Mouse (Mus musculus) small intestine, adult 2 months (tissue): ENCODE data around the gene Tfpt. TPM values are rescaled to one million over a fixed set of nuclear protein-coding genes. Genes with fewer than 3 reads are reported as not detected.

Experiments used
- H3K27ac ChIP-seq: fragments of 200-500 bp; 2 replicates; pipeline ENCODE4 v1.5.1; 2012; ENCODE audit warnings: low read depth, low read length, control low read depth, inconsistent platforms; ENCODE audit not compliant: insufficient read depth
- H3K27me3 ChIP-seq: fragments of 200-500 bp; 2 replicates; pipeline ENCODE4 v1.6.1; 2012; ENCODE audit warnings: mild to moderate bottlenecking, moderate library complexity, low read length, inconsistent platforms; ENCODE audit not compliant: control insufficient read depth, insufficient read depth
- H3K36me3 ChIP-seq: fragments of 200-500 bp; 2 replicates; pipeline ENCODE4 v1.6.1; 2012; ENCODE audit warnings: mild to moderate bottlenecking, low read length, control low read depth, inconsistent platforms; ENCODE audit not compliant: control insufficient read depth, insufficient read depth
- H3K4me1 ChIP-seq: fragments of 200-500 bp; 2 replicates; pipeline ENCODE4 v1.6.1; 2012; ENCODE audit warnings: low read length, inconsistent platforms, mixed read lengths; ENCODE audit not compliant: control insufficient read depth, insufficient read depth, insufficient read length
- H3K4me3 ChIP-seq: fragments of 200-500 bp; 2 replicates; pipeline ENCODE4 v1.5.1; 2012; ENCODE audit warnings: low read depth, mild to moderate bottlenecking, control low read depth, inconsistent platforms, low read length, moderate library complexity
- CTCF ChIP-seq: fragments of 200-500 bp; IDR thresholded peaks from 2 replicates; pipeline ENCODE4 v1.5.1; 2012; ENCODE audit warnings: low read depth, mild to moderate bottlenecking, control low read depth, inconsistent platforms, low read length, moderate library complexity, mixed read lengths; ENCODE audit not compliant: insufficient replicate concordance, insufficient read length; ENCODE audit errors: extremely low read depth
- POLR2A ChIP-seq: fragments of 200-500 bp; IDR thresholded peaks from 2 replicates; pipeline ENCODE4 v1.6.1; 2012; ENCODE audit warnings: low read depth, mild to moderate bottlenecking, control low read depth, inconsistent platforms, low read length, moderate library complexity
- WGBS: fragments of 180-500 bp; shearing (Covaris S2); methylation state at CpG from one replicate; pipeline ENCODE4 v1.1.7; 2018; 5-methylcytosine and 5-hydroxymethylcytosine counted together
- polyA plus RNA-seq: library from polyadenylated mRNA; depleted of rRNA; stranded (reverse); fragments of >200 nt; gene quantifications from 2 replicates; pipeline ENCODE4 v1.2.3, GENCODE M21; 2012; rRNA removed

Tfpt gene
- 2.2 and 6.9 TPM in 2 replicates for polyA plus RNA-seq

DNA sequence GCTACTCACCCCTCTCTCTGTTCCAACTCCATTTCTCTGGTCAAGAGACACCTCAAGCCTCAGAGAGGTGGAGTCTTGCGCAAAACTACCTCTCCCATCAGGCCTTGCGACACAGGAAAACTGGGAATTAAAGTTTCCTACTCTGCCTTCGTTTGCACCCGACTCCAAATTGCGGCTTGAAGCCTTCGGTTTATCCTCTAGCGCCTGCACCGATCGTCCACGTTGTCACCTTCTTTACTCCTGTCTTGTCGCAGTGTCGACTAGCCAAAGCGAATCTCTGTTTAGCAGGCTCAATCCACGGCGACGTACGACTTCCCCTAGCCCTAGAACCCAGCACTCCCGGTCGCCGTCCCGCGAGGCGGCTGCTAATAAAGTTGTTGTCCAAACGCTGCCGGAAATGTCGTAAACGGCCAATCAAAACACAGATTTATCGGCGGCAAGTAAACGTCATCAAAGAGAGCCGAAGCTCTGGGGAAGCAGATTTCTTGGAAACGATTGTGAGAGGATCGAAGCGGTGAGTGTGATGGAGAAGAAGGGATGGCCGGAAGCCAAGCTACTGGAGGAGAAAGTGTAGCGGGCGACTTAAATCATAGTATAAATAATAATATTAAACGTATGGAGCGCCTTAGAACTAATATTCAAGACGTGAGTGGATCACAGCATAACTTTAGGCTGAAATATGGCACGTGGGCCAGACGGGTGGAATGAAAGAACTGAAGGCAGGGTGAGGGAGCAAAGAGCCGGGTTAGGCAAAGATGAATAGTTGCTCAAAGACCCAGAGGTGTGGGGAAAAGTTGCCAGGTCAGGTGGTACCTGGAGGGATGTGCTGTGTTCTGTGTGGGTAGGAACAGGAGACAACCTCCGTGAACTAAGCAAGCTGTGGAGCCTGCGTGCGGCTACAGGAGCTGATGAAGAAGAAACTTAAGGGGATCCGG is at the start of gene Tfpt, which contains the start of gene Prpf31:
Gene Tfpt (minus strand): TSS at position 387 of the 935 bp plus-strand sequence.
Gene Prpf31 (plus strand): TSS at position 443 of the 935 bp plus-strand sequence.
- Histone ChIP-seq H3K27me3 (no peaks in the 10 kb centered on the region), H3K4me1 (peaks cover 13% of the 10 kb centered on the region), H3K4me3 (peak within 1 kb of the TSS; percentile 80), H3K36me3 (peaks cover 5% of the 10 kb centered on the region; the same call in 1 of the 2 replicates), H3K27ac (peak within 1 kb of the TSS; percentile 90)
- TF ChIP-seq POLR2A (0 out of 2 replicates have a peak, but pooled peaks have one; percentile 35), CTCF (no peak)
- 1% methylated on average over 47 of the region's 47 CpGs for WGBS

- Histone ChIP-seq H3K4me1 (peaks cover 2% of the 10 kb centered on the region; the same call in 1 of the 2 replicates), H3K36me3 (peaks cover 35% of the 10 kb centered on the region), H3K27me3 (no peaks in the 10 kb centered on the region), H3K27ac (peak within 1 kb of the TSS; percentile 96), H3K4me3 (peak within 1 kb of the TSS; percentile 69)
- TF ChIP-seq CTCF, result peak; percentile 52; the same call in 1 of the 2 replicates
- peak; percentile 77 for TF ChIP-seq POLR2A
- 21% methylated on average over 9 of the region's 9 CpGs for WGBS
Observed at GRCm38 (mm10) chr7:3677342-3677741, 47.6 kb upstream of the Tfpt start, which contains the start of gene Tmc4. Tmc4 (minus strand) TSS chr7:3677553.

DNA sequence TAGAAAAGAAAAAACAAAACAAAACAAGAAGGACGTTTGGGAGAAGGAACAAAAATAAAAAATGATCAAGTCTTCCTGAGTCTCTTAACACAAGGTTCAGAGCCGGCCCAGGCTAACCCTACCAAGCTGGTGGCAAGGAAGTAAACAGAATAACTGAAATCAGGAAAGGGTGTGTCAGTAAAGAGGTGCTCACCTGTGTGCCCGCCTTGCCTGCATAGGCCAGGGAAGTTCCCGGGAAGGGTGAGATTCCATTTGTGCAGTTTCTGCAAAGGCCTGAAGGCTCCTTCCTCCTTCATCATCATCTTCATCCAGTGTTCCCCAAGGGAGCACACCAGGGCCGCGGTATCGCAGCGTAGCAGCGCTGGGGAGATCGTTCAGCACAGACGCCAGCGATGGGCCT is 46.6 kb upstream of the Tfpt start:
- peaks cover 2% of the 10 kb centered on the region; the same call in 1 of the 2 replicates for H3K4me1 ChIP-seq
- peak overlapping the region; percentile 96 for H3K27ac ChIP-seq
- TF ChIP-seq POLR2A (no peak), CTCF (no peak)
- H3K27me3 ChIP-seq, result no peaks in the 10 kb centered on the region
- 24% methylated on average over 12 of the region's 12 CpGs for WGBS
- peak overlapping the region; percentile 69 for H3K4me3 ChIP-seq
- peaks cover 37% of the 10 kb centered on the region for H3K36me3 ChIP-seq

DNA sequence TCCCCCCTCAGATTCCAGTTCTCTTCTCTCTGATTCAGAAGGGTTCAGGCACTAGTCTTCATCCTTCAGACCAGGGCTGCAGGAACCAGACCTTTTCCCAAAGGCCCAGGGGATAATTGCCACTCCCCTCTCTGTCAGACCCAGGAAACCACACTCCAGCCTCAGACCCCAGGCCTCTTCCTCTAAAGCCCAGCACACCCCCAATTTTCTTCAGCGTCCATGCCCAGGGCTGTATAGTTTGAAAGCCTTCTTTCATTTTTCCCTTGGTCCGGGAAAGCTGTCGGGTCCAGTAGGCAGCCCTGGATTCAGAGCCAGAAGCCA is 45.5 kb upstream of the Tfpt start:
- Histone ChIP-seq H3K27ac (no peak overlapping the region), H3K4me1 (peaks cover 2% of the 10 kb centered on the region; the same call in 1 of the 2 replicates), H3K36me3 (peaks cover 39% of the 10 kb centered on the region), H3K27me3 (no peaks in the 10 kb centered on the region), H3K4me3 (no peak overlapping the region)
- TF ChIP-seq CTCF (no peak), POLR2A (no peak)
- 82% methylated on average over 3 of the region's 3 CpGs for WGBS

DNA sequence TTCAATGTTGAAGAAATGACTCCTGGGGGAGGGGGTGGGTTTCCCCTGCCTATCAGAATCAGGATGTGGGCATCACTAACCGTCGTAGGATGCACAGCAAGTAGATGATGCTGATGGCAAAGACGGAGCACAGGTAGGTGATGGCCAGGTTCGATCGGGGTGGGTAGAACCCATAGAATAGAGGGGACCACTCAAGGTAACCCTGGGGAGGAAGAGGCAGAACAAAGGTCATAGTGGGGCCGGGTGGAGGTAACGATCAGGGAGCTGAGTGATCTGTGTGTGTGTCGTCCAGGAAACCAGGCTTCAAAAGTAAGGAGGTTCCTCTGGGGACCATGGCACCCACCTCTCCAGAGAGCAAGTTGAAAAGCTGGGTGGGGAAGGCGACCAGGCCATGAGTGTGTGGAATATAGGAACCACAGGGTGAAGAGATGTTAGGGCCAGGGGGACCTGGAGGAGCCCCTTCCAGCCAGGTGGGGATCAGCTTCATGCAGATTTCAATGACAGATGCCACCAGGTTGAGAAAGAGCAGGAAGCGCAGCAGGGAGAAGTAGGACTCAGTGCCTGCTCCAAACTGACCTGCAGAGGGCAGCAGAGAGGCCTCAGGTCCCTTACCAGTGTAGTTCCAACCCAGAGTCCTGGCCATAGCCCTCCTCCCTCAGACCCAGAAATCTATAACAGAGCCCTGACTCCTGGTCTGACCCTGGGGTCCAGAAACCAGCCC is 44.9 kb upstream of the Tfpt start:
- no peak for TF ChIP-seq POLR2A
- peak; percentile 97 for TF ChIP-seq CTCF
- no peaks in the 10 kb centered on the region for H3K27me3 ChIP-seq
- peaks cover 38% of the 10 kb centered on the region for H3K36me3 ChIP-seq
- no peak overlapping the region for H3K4me3 ChIP-seq
- H3K4me1 ChIP-seq, result peaks cover 2% of the 10 kb centered on the region; the same call in 1 of the 2 replicates
- WGBS, result 68% methylated on average over 10 of the region's 10 CpGs
- H3K27ac ChIP-seq, result no peak overlapping the region

- Histone ChIP-seq H3K27ac (peak overlapping the region; percentile 1; the same call in 1 of the 2 replicates), H3K27me3 (no peaks in the 10 kb centered on the region), H3K4me1 (peaks cover 14% of the 10 kb centered on the region), H3K36me3 (peaks cover 23% of the 10 kb centered on the region), H3K4me3 (peak overlapping the region; percentile 26)
- no peak for TF ChIP-seq CTCF
- no peak for TF ChIP-seq POLR2A
- 16% methylated on average over 14 of the region's 14 CpGs for WGBS
Observed at GRCm38 (mm10) chr7:3666921-3667391, 37.2 kb upstream of the Tfpt start.

- no peaks in the 10 kb centered on the region for H3K27me3 ChIP-seq
- peaks cover 29% of the 10 kb centered on the region for H3K36me3 ChIP-seq
- H3K4me3 ChIP-seq, result peak within 1 kb of the TSS; percentile 76
- no peak for TF ChIP-seq CTCF
- TF ChIP-seq POLR2A, result peak; percentile 74
- 2% methylated on average over 45 of the region's 45 CpGs for WGBS
- H3K4me1 ChIP-seq, result peaks cover 14% of the 10 kb centered on the region
- peak within 1 kb of the TSS; percentile 78 for H3K27ac ChIP-seq
Observed at GRCm38 (mm10) chr7:3665215-3666114, 35.7 kb upstream of the Tfpt start, which contains the start of gene Leng1. Leng1 (minus strand) TSS chr7:3665840.
